Mouse (Mus musculus): ENCODE measurements around the gene Lipt1.

Lipt1 gene

GRCm38 (mm10) chr1:37894606-37895005 is 23.1 kb downstream of the Lipt1 start:
- DNase-seq (ENCODE audit: low read depth, low spot score), result no peak

GRCm38 (mm10) chr1:37899816-37900215 is 28.3 kb downstream of the Lipt1 start:
- DNase-seq (ENCODE audit: low read depth, low spot score), result no peak

GRCm38 (mm10) chr1:37900288-37900687 is 28.8 kb downstream of the Lipt1 start:
- peak; percentile 11 for DNase-seq (ENCODE audit: low read depth, low spot score)

GRCm38 (mm10) chr1:37903178-37903577 is 31.6 kb downstream of the Lipt1 start:
- peak; percentile 58 for DNase-seq (ENCODE audit: low read depth, low spot score)

- DNase-seq (ENCODE audit: low read depth, low spot score), result no peak
Measured at GRCm38 (mm10) chr1:37912751-37913150, 41.2 kb downstream of the Lipt1 start.

GRCm38 (mm10) chr1:37916393-37916792 is 44.9 kb downstream of the Lipt1 start, which contains the start of gene Lyg2:
TSS of gene Lyg2 (minus strand) at chr1:37916493.
- DNase-seq (ENCODE audit: low read depth, low spot score), result no peak

- peak; percentile 19 for DNase-seq (ENCODE audit: low read depth, low spot score)
Measured at GRCm38 (mm10) chr1:37917666-37918065, 46.1 kb downstream of the Lipt1 start.

GRCm38 (mm10) chr1:37918096-37918495 is 46.6 kb downstream of the Lipt1 start:
- DNase-seq (ENCODE audit: low read depth, low spot score), result peak; percentile 38

- peak; percentile 59 for DNase-seq (ENCODE audit: low read depth, low spot score)
Measured at GRCm38 (mm10) chr1:37922536-37922935, 51.0 kb downstream of the Lipt1 start.
